ENCODE assay signal across 7 mouse cellular contexts in genomic region chr7:126487617-126488385, GRCm38 (mm10). TPM values are rescaled to one million over a fixed set of nuclear protein-coding genes. Genes with fewer than 3 reads are reported as not detected.
DNase-seq lines count a peak whose midpoint lies in the region; ATAC-seq and TF ChIP-seq lines count a peak whose summit lies in the region.
"Not testable (repeated sequence)": the region's sequence is repeated elsewhere in the genome, so short reads cannot be mapped to it uniquely, and the experiment has no call there.

No protein-coding gene starts in this region.

- not testable (repeated sequence) for H3K9me3 ChIP-seq in forebrain, embryonic 10.5 days; heart, embryonic 14.5 days (ENCODE audit: control insufficient read depth, low read length); intestine, embryonic 15.5 days; limb, embryonic 14.5 days (ENCODE audit: control insufficient read depth, low read length); lung, postnatal 0 days (ENCODE audit: low read length); neural tube, embryonic 12.5 days

- not testable (repeated sequence) for H3K4me1 ChIP-seq in brown adipose tissue, adult 24 weeks (ENCODE audit: control insufficient read depth, insufficient read depth, insufficient read length, low read length); heart, embryonic 14.5 days (ENCODE audit: control insufficient read depth in 2 of 2, insufficient read depth in 2 of 2, low read length in 2 of 2); intestine, embryonic 15.5 days (replicated peaks); limb, embryonic 14.5 days (ENCODE audit: control insufficient read depth, insufficient read depth, low read length); lung, postnatal 0 days (ENCODE audit: insufficient read depth, low read depth, low read length); neural tube, embryonic 12.5 days
- H3K4me1 ChIP-seq in forebrain, embryonic 10.5 days: peaks cover 25% of the 10 kb centered on the region

- not testable (repeated sequence) for ATAC-seq in heart, embryonic 14.5 days (ENCODE audit: insufficient number of reproducible peaks, insufficient read depth, low FRiP score, low read depth); limb, embryonic 14.5 days (ENCODE audit: low FRiP score, low read depth); lung, postnatal 0 days; neural tube, embryonic 12.5 days (ENCODE audit: low FRiP score, low read depth)
- peak; percentile 22 for ATAC-seq in intestine, embryonic 15.5 days

- H3K9ac ChIP-seq in heart, embryonic 14.5 days (ENCODE audit: low read length): peak overlapping the region; percentile 82
- peak overlapping the region; percentile 66 for H3K9ac ChIP-seq in intestine, embryonic 15.5 days
- peak overlapping the region; percentile 66 for H3K9ac ChIP-seq in limb, embryonic 14.5 days (ENCODE audit: low read depth, low read length, severe bottlenecking)
- peak overlapping the region; percentile 56 for H3K9ac ChIP-seq in lung, postnatal 0 days (replicated peaks; ENCODE audit: low read depth)
- H3K9ac ChIP-seq in neural tube, embryonic 12.5 days: peak overlapping the region; percentile 57

- WGBS in forebrain, embryonic 10.5 days: 21% methylated on average over 25 of the region's 25 CpGs
- WGBS in heart, embryonic 14.5 days: 12% methylated on average over 19 of the region's 25 CpGs
- WGBS in intestine, embryonic 15.5 days: 13% methylated on average over 25 of the region's 25 CpGs
- 23% methylated on average over 20 of the region's 25 CpGs for WGBS in limb, embryonic 14.5 days
- 14% methylated on average over 15 of the region's 25 CpGs for WGBS in lung, postnatal 0 days
- 20% methylated on average over 25 of the region's 25 CpGs for WGBS in neural tube, embryonic 12.5 days

- TF ChIP-seq EP300 in lung, postnatal 0 days (IDR thresholded peaks at IDR 0.05): not testable (repeated sequence)

- DNase-seq in forebrain, embryonic 10.5 days (ENCODE audit: extremely low spot score, low spot score); limb, embryonic 14.5 days (ENCODE audit: low spot score); lung, postnatal 0 days (ENCODE audit: low spot score): not testable (repeated sequence)

- TF ChIP-seq CTCF in lung, postnatal 0 days (IDR thresholded peaks at IDR 0.05): not testable (repeated sequence)

- H3K4me3 ChIP-seq in brown adipose tissue, adult 24 weeks (ENCODE audit: insufficient read depth, low read depth, low read length): peak overlapping the region; percentile 84
- peak overlapping the region; percentile 64 for H3K4me3 ChIP-seq in forebrain, embryonic 10.5 days
- peak overlapping the region; percentile 65 to 96 for H3K4me3 ChIP-seq in heart, embryonic 14.5 days (ENCODE audit: control insufficient read depth in 1 of 2, insufficient read depth in 1 of 2, low read depth in 1 of 2, low read length in 2 of 2)
- H3K4me3 ChIP-seq in intestine, embryonic 15.5 days (replicated peaks): peak overlapping the region; percentile 67
- peak overlapping the region; percentile 62 for H3K4me3 ChIP-seq in limb, embryonic 14.5 days (replicated peaks; ENCODE audit: low read length)
- H3K4me3 ChIP-seq in lung, postnatal 0 days (ENCODE audit: low read depth, low read length): peak overlapping the region; percentile 59
- peak overlapping the region; percentile 78 for H3K4me3 ChIP-seq in neural tube, embryonic 12.5 days

- peak overlapping the region; percentile 66 for H3K27ac ChIP-seq in brown adipose tissue, adult 24 weeks (replicated peaks; ENCODE audit: low read depth, low read length)
- peak overlapping the region; percentile 86 for H3K27ac ChIP-seq in forebrain, embryonic 10.5 days
- peak overlapping the region; percentile 50 to 60; a peak in 2 of 4 replicates for H3K27ac ChIP-seq in heart, embryonic 14.5 days (replicated peaks in 1 of 2; ENCODE audit: control insufficient read depth in 1 of 2, insufficient read depth in 1 of 2, low read depth in 2 of 2, low read length in 2 of 2)
- not testable (repeated sequence) for H3K27ac ChIP-seq in intestine, embryonic 15.5 days; limb, embryonic 14.5 days (replicated peaks; ENCODE audit: low read depth, low read length); neural tube, embryonic 12.5 days
- 0 out of 2 replicates have a peak overlapping the region, but pooled peaks have one; percentile 57 for H3K27ac ChIP-seq in lung, postnatal 0 days (ENCODE audit: low read length)

- peaks cover 44% of the 10 kb centered on the region for H3K36me3 ChIP-seq in forebrain, embryonic 10.5 days (replicated peaks)
- H3K36me3 ChIP-seq in heart, embryonic 14.5 days (ENCODE audit: control insufficient read depth, insufficient read depth, low read length): peaks cover 43% of the 10 kb centered on the region
- peaks cover 20% of the 10 kb centered on the region for H3K36me3 ChIP-seq in intestine, embryonic 15.5 days
- peaks cover 34% of the 10 kb centered on the region for H3K36me3 ChIP-seq in limb, embryonic 14.5 days (ENCODE audit: control insufficient read depth, insufficient read depth, low read length)
- H3K36me3 ChIP-seq in lung, postnatal 0 days (ENCODE audit: insufficient read depth, low read length): peaks cover 20% of the 10 kb centered on the region
- peaks cover 37% of the 10 kb centered on the region for H3K36me3 ChIP-seq in neural tube, embryonic 12.5 days

- not testable (repeated sequence) for TF ChIP-seq POLR2A in limb, embryonic 14.5 days (IDR thresholded peaks at IDR 0.05; ENCODE audit: borderline replicate concordance, extremely low read depth, insufficient read depth, insufficient read length)

- peak overlapping the region; percentile 95 for H3K4me2 ChIP-seq in heart, embryonic 14.5 days (ENCODE audit: low read length)
- H3K4me2 ChIP-seq in intestine, embryonic 15.5 days (replicated peaks): peak overlapping the region; percentile 79
- H3K4me2 ChIP-seq in limb, embryonic 14.5 days (replicated peaks; ENCODE audit: low read depth, low read length, severe bottlenecking): peak overlapping the region; percentile 82
- peak overlapping the region; percentile 70 for H3K4me2 ChIP-seq in lung, postnatal 0 days (replicated peaks; ENCODE audit: low read depth, low read length)
- H3K4me2 ChIP-seq in neural tube, embryonic 12.5 days (replicated peaks): peak overlapping the region; percentile 85

- not testable (repeated sequence) for H3K27me3 ChIP-seq in forebrain, embryonic 10.5 days (ENCODE audit: poor library complexity, severe bottlenecking); heart, embryonic 14.5 days (ENCODE audit: control insufficient read depth, insufficient read depth, low read length); intestine, embryonic 15.5 days (replicated peaks); limb, embryonic 14.5 days (ENCODE audit: control insufficient read depth, insufficient read depth, low read length); lung, postnatal 0 days (replicated peaks; ENCODE audit: insufficient read depth, low read length); neural tube, embryonic 12.5 days (replicated peaks)

RNA-seq across cellular contexts. Expression of gene Tufm, which starts 0.6 kb away (rescaled TPM):
- 184 and 254 TPM in 2 replicates for polyA plus RNA-seq in brown adipose tissue, adult 24 weeks (2012; ENCODE audit: insufficient read depth, insufficient read length, missing spikeins)
- polyA plus RNA-seq in forebrain, embryonic 10.5 days (2016; fragmentation: Nextera tagmentation; extraction: Ambion mirVana): 180 and 183 TPM in 2 replicates
- polyA plus RNA-seq in heart, embryonic 14.5 days (2014; fragmentation: Nextera tagmentation; extraction: Ambion mirVana): 188 and 199 TPM in 2 replicates
- polyA plus RNA-seq in intestine, embryonic 15.5 days (2015; fragmentation: Nextera tagmentation; extraction: Ambion mirVana): 190 and 207 TPM in 2 replicates
- polyA plus RNA-seq in limb, embryonic 14.5 days (2012; rRNA removed): 109 and 111 TPM in 2 replicates
- 125 TPM in 2 replicates for polyA plus RNA-seq in limb, embryonic 14.5 days (2014; fragmentation: Nextera tagmentation; extraction: Ambion mirVana)
- 47.3 and 49.7 TPM in 2 replicates for polyA plus RNA-seq in lung, postnatal 0 days (2015; fragmentation: Nextera tagmentation; extraction: Ambion mirVana)
- polyA plus RNA-seq in neural tube, embryonic 12.5 days (2016; fragmentation: Nextera tagmentation; extraction: Ambion mirVana): 121 and 136 TPM in 2 replicates

RNA-seq across cellular contexts. Expression of gene Sh2b1, which starts 12.6 kb away (rescaled TPM):
- 34.7 and 38.2 TPM in 2 replicates for polyA plus RNA-seq in brown adipose tissue, adult 24 weeks (2012; ENCODE audit: insufficient read depth, insufficient read length, missing spikeins)
- 49.2 and 50.8 TPM in 2 replicates for polyA plus RNA-seq in forebrain, embryonic 10.5 days (2016; fragmentation: Nextera tagmentation; extraction: Ambion mirVana)
- polyA plus RNA-seq in heart, embryonic 14.5 days (2014; fragmentation: Nextera tagmentation; extraction: Ambion mirVana): 35.6 and 39.0 TPM in 2 replicates
- polyA plus RNA-seq in intestine, embryonic 15.5 days (2015; fragmentation: Nextera tagmentation; extraction: Ambion mirVana): 41.8 and 45.7 TPM in 2 replicates
- 83.3 and 94.6 TPM in 2 replicates for polyA plus RNA-seq in limb, embryonic 14.5 days (2012; rRNA removed)
- 50.2 and 53.7 TPM in 2 replicates for polyA plus RNA-seq in limb, embryonic 14.5 days (2014; fragmentation: Nextera tagmentation; extraction: Ambion mirVana)
- polyA plus RNA-seq in lung, postnatal 0 days (2015; fragmentation: Nextera tagmentation; extraction: Ambion mirVana): 25.6 and 28.6 TPM in 2 replicates
- polyA plus RNA-seq in neural tube, embryonic 12.5 days (2016; fragmentation: Nextera tagmentation; extraction: Ambion mirVana): 60.5 and 62.9 TPM in 2 replicates

RNA-seq across cellular contexts. Expression of gene Atxn2l, which starts 15.4 kb away (rescaled TPM):
- 21.4 and 27.7 TPM in 2 replicates for polyA plus RNA-seq in brown adipose tissue, adult 24 weeks (2012; ENCODE audit: insufficient read depth, insufficient read length, missing spikeins)
- polyA plus RNA-seq in forebrain, embryonic 10.5 days (2016; fragmentation: Nextera tagmentation; extraction: Ambion mirVana): 49.0 and 55.3 TPM in 2 replicates
- 31.2 and 38.8 TPM in 2 replicates for polyA plus RNA-seq in heart, embryonic 14.5 days (2014; fragmentation: Nextera tagmentation; extraction: Ambion mirVana)
- 43.8 and 44.4 TPM in 2 replicates for polyA plus RNA-seq in intestine, embryonic 15.5 days (2015; fragmentation: Nextera tagmentation; extraction: Ambion mirVana)
- polyA plus RNA-seq in limb, embryonic 14.5 days (2012; rRNA removed): 170 and 223 TPM in 2 replicates
- polyA plus RNA-seq in limb, embryonic 14.5 days (2014; fragmentation: Nextera tagmentation; extraction: Ambion mirVana): 51.4 and 56.2 TPM in 2 replicates
- polyA plus RNA-seq in lung, postnatal 0 days (2015; fragmentation: Nextera tagmentation; extraction: Ambion mirVana): 22.1 and 24.5 TPM in 2 replicates
- 74.7 and 81.0 TPM in 2 replicates for polyA plus RNA-seq in neural tube, embryonic 12.5 days (2016; fragmentation: Nextera tagmentation; extraction: Ambion mirVana)

RNA-seq across cellular contexts. Expression of gene Atp2a1, which starts 24.9 kb away (rescaled TPM):
- 236 and 316 TPM in 2 replicates for polyA plus RNA-seq in brown adipose tissue, adult 24 weeks (2012; ENCODE audit: insufficient read depth, insufficient read length, missing spikeins)
- 0.33 TPM in 2 replicates for polyA plus RNA-seq in forebrain, embryonic 10.5 days (2016; fragmentation: Nextera tagmentation; extraction: Ambion mirVana)
- polyA plus RNA-seq in heart, embryonic 14.5 days (2014; fragmentation: Nextera tagmentation; extraction: Ambion mirVana): 0.26 and 1.3 TPM in 2 replicates
- 0.24 and 2.6 TPM in 2 replicates for polyA plus RNA-seq in intestine, embryonic 15.5 days (2015; fragmentation: Nextera tagmentation; extraction: Ambion mirVana)
- polyA plus RNA-seq in limb, embryonic 14.5 days (2012; rRNA removed): 89.8 and 106 TPM in 2 replicates
- 93.9 and 131 TPM in 2 replicates for polyA plus RNA-seq in limb, embryonic 14.5 days (2014; fragmentation: Nextera tagmentation; extraction: Ambion mirVana)
- 0.14 and 0.29 TPM in 2 replicates for polyA plus RNA-seq in lung, postnatal 0 days (2015; fragmentation: Nextera tagmentation; extraction: Ambion mirVana)
- polyA plus RNA-seq in neural tube, embryonic 12.5 days (2016; fragmentation: Nextera tagmentation; extraction: Ambion mirVana): 10.2 and 16.5 TPM in 2 replicates

RNA-seq across cellular contexts. Expression of gene Rabep2, which starts 59.2 kb away (rescaled TPM):
- polyA plus RNA-seq in brown adipose tissue, adult 24 weeks (2012; ENCODE audit: insufficient read depth, insufficient read length, missing spikeins): 2.9 and 6.4 TPM in 2 replicates
- polyA plus RNA-seq in forebrain, embryonic 10.5 days (2016; fragmentation: Nextera tagmentation; extraction: Ambion mirVana): 24.8 and 25.5 TPM in 2 replicates
- 19.6 and 19.8 TPM in 2 replicates for polyA plus RNA-seq in heart, embryonic 14.5 days (2014; fragmentation: Nextera tagmentation; extraction: Ambion mirVana)
- 23.9 and 24.2 TPM in 2 replicates for polyA plus RNA-seq in intestine, embryonic 15.5 days (2015; fragmentation: Nextera tagmentation; extraction: Ambion mirVana)
- polyA plus RNA-seq in limb, embryonic 14.5 days (2012; rRNA removed): 35.1 and 35.2 TPM in 2 replicates
- polyA plus RNA-seq in limb, embryonic 14.5 days (2014; fragmentation: Nextera tagmentation; extraction: Ambion mirVana): 30.7 and 31.2 TPM in 2 replicates
- 27.3 and 28.3 TPM in 2 replicates for polyA plus RNA-seq in lung, postnatal 0 days (2015; fragmentation: Nextera tagmentation; extraction: Ambion mirVana)
- 26.8 TPM in 2 replicates for polyA plus RNA-seq in neural tube, embryonic 12.5 days (2016; fragmentation: Nextera tagmentation; extraction: Ambion mirVana)
